Mouse (Mus musculus) thymus, postnatal 4 days (tissue): ENCODE results near the gene Phox2a.

Experiments used
- DNase-seq: peaks from one replicate; pipeline ENCODE4 v3.0.0; 2021

Phox2a gene

GRCm38 (mm10) chr7:101837606-101838471 lies 19.7 kb downstream of the Phox2a start, which contains the start of gene Inppl1:
Inppl1 (minus strand) TSS chr7:101838229.
- peak; percentile 52 for DNase-seq

DNA sequence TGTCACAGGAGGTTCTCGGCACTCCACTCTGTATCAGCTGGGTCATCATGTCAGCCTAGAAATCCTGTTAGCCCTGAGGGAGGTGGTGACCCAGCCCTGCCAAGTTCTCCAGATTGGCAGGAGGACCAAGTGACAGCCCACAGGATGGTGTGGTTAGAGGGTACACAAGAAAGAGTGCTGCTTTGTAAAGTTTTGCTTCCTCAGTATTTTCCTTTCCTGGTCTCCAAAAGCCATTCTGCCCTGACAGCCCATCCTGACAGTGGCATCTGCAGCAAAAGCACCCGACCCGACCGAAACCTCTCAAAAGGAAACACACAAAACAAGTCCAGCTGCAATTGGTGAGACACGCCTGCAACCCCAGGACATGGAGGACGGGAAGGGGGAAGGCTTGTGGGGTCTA lies 26.1 kb downstream of the Phox2a start:
- no peak for DNase-seq

DNA sequence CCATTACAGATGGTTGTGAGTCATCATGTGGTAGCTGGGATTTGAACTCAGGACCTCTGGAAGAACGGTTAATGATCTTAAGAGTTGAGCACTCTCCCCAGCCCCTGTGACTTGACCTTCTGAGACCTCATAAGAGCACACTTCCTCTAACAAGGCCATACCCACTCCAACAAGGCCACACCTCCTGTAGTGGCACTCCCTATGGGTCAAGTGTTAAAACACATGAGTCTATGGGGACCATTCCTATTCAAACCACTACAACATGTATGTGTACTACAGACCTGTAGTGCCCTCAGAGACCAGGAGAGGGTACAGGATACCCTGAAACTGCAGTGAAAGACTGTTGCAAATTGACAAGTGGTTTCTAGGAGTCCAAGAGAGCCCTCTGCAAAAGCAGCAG lies 29.8 kb downstream of the Phox2a start:
- DNase-seq: no peak

DNA sequence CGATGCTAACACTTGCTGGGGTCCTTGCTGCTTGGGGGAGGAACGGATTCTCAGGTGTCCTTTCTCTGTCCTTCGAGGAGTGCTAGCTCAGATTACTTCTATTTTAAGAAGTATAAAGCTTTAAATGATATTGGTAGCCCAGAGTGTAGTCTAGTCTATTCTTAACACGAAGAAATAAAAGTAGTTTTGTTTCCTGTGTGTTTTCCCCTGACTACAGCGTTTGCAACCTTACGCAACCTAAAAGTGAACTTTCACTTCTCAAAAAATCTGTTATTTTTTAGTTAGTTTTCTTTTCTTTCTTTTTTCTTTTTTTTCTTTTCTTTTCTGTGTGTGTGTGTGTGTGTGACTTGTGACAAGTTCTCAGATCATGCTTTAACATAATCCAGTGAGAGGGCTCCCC lies 33.6 kb downstream of the Phox2a start:
- no peak for DNase-seq

GRCm38 (mm10) chr7:101852846-101853245 lies 34.7 kb downstream of the Phox2a start:
- no peak for DNase-seq

- no peak for DNase-seq
These were observed 35.7 kb downstream of the Phox2a start for GRCm38 (mm10) chr7:101853816-101854215.

- DNase-seq: no peak
These were observed 39.0 kb downstream of the Phox2a start, which contains the start of gene Folr2 for GRCm38 (mm10) chr7:101857094-101857493. Folr2 (minus strand) TSS chr7:101857194.

- no peak for DNase-seq
These were observed 40.2 kb downstream of the Phox2a start for GRCm38 (mm10) chr7:101858362-101858761.

GRCm38 (mm10) chr7:101860978-101861377 lies 42.9 kb downstream of the Phox2a start:
- no peak for DNase-seq

DNA sequence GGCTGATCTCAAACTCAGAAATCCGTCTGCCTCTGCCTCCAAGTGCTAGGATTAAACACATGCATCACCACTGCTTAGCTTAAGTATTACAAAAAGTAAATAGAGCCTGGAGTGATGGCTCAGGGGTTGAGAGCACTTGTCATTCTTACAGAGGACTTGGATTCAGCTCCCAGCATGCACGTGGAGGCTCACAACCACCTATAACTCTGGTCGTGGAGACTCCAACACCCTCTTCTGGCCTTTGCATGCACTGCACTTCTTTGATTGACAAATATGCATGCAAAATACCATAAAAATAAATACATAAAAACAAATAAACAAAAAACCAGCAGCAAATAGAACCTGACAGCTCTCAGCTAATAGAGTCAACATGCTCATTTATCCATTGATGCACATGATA lies 44.2 kb downstream of the Phox2a start:
- DNase-seq: no peak

GRCm38 (mm10) chr7:101863415-101863814 lies 45.3 kb downstream of the Phox2a start, which contains the start of gene Anapc15:
Anapc15 (plus strand) TSS chr7:101863715.
- DNase-seq: no peak

DNA sequence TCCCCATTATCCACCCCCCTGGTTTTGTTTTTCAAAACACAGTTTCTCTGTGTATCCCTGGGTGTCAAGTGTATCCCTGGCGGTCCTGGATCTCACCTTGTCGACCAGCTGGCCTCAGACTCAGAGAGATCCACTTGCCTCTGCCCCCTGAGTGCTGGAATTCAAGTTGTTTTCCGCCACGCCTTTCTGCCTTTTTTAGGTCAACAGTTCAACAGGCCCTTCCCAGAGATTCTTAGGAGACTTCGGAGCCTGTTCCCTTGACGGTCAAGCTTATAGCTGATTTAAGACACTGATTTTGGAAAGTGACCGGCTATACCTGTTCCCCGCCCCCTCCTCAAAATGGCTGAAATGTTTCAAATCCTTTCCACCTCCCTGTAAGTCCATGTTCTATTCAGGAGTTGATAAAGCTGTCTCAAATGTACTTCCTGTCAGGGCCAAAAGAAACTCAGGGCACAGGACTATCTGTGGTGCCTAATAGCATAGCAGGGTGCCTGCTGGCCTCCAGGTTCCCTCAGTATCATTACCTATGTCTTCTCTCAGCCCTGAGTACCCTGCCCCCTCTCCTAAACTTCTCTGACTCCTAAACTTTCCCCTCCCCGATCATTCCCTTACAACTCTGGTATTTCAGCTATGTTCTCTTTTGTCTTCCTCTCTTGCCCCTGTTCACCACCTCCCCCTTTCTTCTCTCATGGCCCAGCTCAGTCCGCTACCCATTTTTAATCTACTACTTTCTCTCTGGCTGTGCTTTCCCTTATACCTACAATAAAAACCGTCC lies 48.6 kb downstream of the Phox2a start:
- DNase-seq: no peak

DNA sequence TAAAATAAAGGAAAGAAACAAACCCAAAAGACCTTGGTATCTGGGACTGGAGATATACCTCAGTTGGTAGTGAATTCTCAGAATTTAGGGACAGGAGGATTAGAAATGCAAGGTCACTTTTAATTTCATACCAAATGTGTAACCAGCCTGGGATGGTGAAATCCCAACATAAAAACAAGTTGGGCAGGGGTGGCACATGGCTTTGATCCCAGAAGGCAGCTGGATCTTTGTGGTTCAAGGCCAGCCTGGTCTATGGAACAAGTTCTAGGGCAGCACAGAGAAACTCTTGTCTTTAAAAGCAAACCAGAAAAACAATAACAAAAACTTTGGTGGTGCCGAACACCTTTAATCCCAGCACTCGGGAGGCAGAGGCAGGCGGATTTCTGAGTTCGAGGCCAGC lies 49.4 kb downstream of the Phox2a start:
- no peak for DNase-seq

- DNase-seq: no peak
These were observed 50.4 kb downstream of the Phox2a start for GRCm38 (mm10) chr7:101868241-101869162.

DNA sequence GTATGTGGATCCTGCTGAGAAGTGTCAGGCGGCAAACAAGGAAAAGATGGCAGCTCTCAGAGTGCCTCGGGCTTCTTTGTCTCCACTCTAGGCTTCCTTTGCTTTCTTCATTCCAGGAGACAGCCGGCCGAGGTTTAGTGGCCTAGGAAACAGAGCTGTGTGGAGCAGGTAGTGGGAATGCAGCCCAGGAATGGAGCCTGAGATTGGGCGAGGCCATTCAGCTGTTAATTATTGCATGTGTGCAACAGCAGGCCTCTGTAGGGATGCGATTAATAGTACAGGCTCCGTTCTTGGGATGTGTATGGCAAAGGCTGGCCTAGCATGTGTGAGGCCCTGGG lies 51.0 kb downstream of the Phox2a start:
- no peak for DNase-seq

DNA sequence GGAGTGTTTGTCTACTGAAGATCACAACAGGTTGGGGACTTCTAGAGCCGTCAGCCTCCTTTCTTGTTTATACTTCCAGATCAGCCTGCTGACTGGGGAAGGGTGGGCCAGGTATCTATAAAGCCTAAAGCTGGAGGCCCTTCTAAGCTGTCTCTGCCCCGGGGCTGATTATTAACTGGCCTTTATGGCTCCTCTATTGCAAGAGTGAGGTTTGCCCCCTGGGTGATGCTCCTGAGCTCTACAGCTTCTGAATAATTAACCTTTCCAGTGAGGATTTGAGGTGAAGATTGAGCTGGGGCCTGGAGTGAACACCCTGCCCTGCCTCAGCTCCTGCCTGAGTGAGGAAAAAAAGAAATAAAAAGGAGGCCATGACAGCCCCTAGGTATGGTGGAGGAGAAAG lies 52.5 kb downstream of the Phox2a start, which contains the start of gene Folr1:
Gene Folr1, minus strand, starts transcription at position 160 of the 400 bp plus-strand sequence.
- no peak for DNase-seq

GRCm38 (mm10) chr7:101871296-101871695 lies 53.2 kb downstream of the Phox2a start:
- DNase-seq: no peak
